Mouse (Mus musculus): ENCODE data around the gene Gm20914. TPM values are rescaled to one million over a fixed set of nuclear protein-coding genes. Genes with fewer than 3 reads are reported as not detected.
"Not testable (repeated sequence)": the region's sequence is repeated elsewhere in the genome, so short reads cannot be mapped to it uniquely, and the experiment has no call there.

The Gm20914 gene
- polyA plus RNA-seq (2015; fragmentation: Nextera tagmentation; extraction: Ambion mirVana): not detected in 2 replicates

GRCm38 (mm10) chrY:5725678-5726077, at the start of gene Gm20914:
Gm20914 (plus strand) TSS chrY:5725978.
- not testable (repeated sequence) for H3K4me2 ChIP-seq; H3K36me3 ChIP-seq; H3K9ac ChIP-seq; ATAC-seq (ENCODE audit: low FRiP score); H3K9me3 ChIP-seq; H3K4me3 ChIP-seq; H3K4me1 ChIP-seq (replicated peaks); H3K27ac ChIP-seq; H3K27me3 ChIP-seq
- WGBS: no CpG with 5 or more reads among the region's 4 CpGs

Other genes starting within 250 kb of the Gm20914 start
- not detected in 2 replicates for gene Gm21854, start 69.0 kb upstream of the Gm20914 start, polyA plus RNA-seq (2015; fragmentation: Nextera tagmentation; extraction: Ambion mirVana)
- not detected in 2 replicates for gene Gm28171, start 67.4 kb downstream of the Gm20914 start, polyA plus RNA-seq (2015; fragmentation: Nextera tagmentation; extraction: Ambion mirVana)
- not detected in 2 replicates for gene Gm21778, start 216.5 kb downstream of the Gm20914 start, polyA plus RNA-seq (2015; fragmentation: Nextera tagmentation; extraction: Ambion mirVana)